Mouse (Mus musculus) hindbrain, embryonic 12.5 days (tissue): ENCODE data around the gene Nr6a1. TPM values are rescaled to one million over a fixed set of nuclear protein-coding genes. Genes with fewer than 3 reads are reported as not detected.

ENCODE experiments used
- ATAC-seq: fragments of 200-750 bp; cut with Nextera tagmentation; 2 replicates; pipeline ENCODE4 v1.8.0; 2017; ENCODE audit warnings: moderate TSS enrichment; ENCODE audit not compliant: low FRiP score
- H3K27ac ChIP-seq: fragments of 300-500 bp; sonication (generic); 2 replicates; pipeline ENCODE4 v1.5.1; 2016; ENCODE audit warnings: mild to moderate bottlenecking
- H3K27me3 ChIP-seq: fragments of 300-500 bp; sonication (generic); 2 replicates; pipeline ENCODE4 v1.6.1; 2016; ENCODE audit warnings: mild to moderate bottlenecking
- H3K36me3 ChIP-seq: fragments of 300-500 bp; sonication (generic); 2 replicates; pipeline ENCODE4 v1.6.1; 2016; ENCODE audit warnings: mild to moderate bottlenecking
- H3K4me1 ChIP-seq: fragments of 300-500 bp; sonication (generic); 2 replicates; pipeline ENCODE4 v1.6.1; 2016
- H3K4me2 ChIP-seq: fragments of 300-500 bp; sonication (generic); replicated peaks from 2 replicates; pipeline ENCODE4 v1.6.1; 2016; ENCODE audit warnings: mild to moderate bottlenecking
- H3K4me3 ChIP-seq: fragments of 300-500 bp; sonication (generic); 2 replicates; pipeline ENCODE4 v1.5.1; 2016; ENCODE audit warnings: mild to moderate bottlenecking
- H3K9ac ChIP-seq: fragments of 300-500 bp; sonication (generic); 2 replicates; pipeline ENCODE4 v1.6.1; 2016; ENCODE audit warnings: mild to moderate bottlenecking, moderate library complexity
- H3K9me3 ChIP-seq: fragments of 300-500 bp; sonication (generic); replicated peaks from 2 replicates; pipeline ENCODE4 v1.6.1; 2016; ENCODE audit warnings: mild to moderate bottlenecking
- WGBS: fragments of 180-500 bp; shearing (Covaris S2); methylation state at CpG from one replicate; pipeline ENCODE4 v1.1.7; 2016; 5-methylcytosine and 5-hydroxymethylcytosine counted together
- polyA plus RNA-seq: library from polyadenylated mRNA; unstranded; fragments of >200 nt; fragmentation: Nextera tagmentation; extraction: Ambion mirVana; gene quantifications from 2 replicates; pipeline ENCODE4 v1.2.1, GENCODE M21; 2016

The Nr6a1 gene
- polyA plus RNA-seq, 1 experiment from 2014 or later, result 3.8 TPM

DNA sequence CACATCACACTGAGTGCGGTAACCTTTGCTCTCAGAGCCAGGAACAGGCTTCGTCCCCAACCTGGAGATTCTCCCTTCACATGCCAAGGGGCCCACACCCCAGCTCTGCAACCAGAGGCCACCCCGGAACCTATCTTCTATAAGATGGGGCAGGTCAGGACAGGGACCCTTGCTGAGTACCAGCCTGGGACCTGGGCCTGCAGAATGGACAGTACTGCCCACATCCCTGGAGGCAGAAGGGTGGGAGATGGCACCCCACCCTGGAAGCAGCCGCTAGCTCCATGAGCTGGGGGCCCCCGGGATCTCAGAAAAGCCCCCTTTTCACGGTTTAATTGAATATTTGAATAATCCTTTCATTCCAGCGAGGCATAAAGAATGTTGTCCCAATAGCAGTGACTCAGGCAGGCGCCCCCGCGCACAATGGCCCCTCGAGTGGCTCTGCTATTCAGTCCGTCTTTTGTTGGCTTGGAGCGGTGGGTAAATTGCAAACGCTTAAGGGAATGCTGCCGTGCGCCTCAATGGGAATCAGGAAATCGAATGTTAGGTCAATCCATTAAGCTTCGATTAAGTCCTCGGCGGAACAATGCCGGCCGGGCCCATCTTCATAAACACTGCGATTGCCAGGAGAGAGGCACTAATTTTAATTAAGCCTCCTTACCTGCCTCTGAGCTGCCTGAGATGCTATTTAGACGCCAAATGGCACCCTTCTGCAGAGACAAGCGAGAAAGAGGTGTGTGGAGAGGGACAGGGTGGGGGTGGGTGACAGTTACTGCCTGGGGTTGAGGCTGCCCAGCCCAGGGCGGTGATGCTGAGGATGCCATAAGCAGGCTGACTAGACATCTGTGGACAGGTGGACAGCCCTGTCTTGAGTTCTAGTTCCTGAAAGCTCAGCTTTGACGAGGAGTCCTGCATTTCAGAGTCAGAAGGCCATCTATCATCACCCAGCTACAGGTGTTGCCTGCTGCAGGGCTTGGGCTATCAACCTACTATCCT lies 230.1 kb downstream of the Nr6a1 start:
- no peak overlapping the region for H3K9ac ChIP-seq
- no peaks in the 10 kb centered on the region for H3K9me3 ChIP-seq
- H3K4me1 ChIP-seq, result peaks cover 38% of the 10 kb centered on the region
- WGBS, result 22% methylated on average over 27 of the region's 27 CpGs
- ATAC-seq, result peak; percentile 62
- H3K27ac ChIP-seq, result no peak overlapping the region
- peak overlapping the region; percentile 33 for H3K4me2 ChIP-seq
- peaks cover 61% of the 10 kb centered on the region for H3K27me3 ChIP-seq
- H3K4me3 ChIP-seq, result no peak overlapping the region
- H3K36me3 ChIP-seq, result no peaks in the 10 kb centered on the region

DNA sequence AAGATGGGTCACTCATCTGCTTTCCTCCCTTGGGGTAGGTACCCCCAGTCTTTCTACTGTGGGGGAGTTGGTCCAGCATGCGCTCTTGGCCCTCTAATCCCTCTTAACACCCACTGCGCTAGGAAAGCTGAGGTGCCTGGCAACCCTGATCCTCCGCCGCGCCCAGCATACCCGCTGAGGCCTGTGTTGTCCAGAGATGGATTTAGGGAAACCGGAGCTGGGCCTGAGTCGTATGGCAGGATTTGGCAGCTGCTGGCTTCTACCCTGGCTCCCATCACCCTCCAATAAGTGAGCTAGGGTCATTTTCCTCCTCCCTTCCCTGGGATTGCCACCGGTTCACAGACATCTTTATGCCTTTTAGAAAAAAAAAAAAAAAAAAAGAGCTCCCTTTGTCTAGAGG lies 231.7 kb downstream of the Nr6a1 start:
- no peaks in the 10 kb centered on the region for H3K36me3 ChIP-seq
- H3K27me3 ChIP-seq, result peaks cover 54% of the 10 kb centered on the region
- H3K9ac ChIP-seq, result no peak overlapping the region
- ATAC-seq, result no peak
- H3K4me2 ChIP-seq, result no peak overlapping the region
- no peak overlapping the region for H3K4me3 ChIP-seq
- peaks cover 38% of the 10 kb centered on the region for H3K4me1 ChIP-seq
- 63% methylated on average over 9 of the region's 9 CpGs for WGBS
- no peaks in the 10 kb centered on the region for H3K9me3 ChIP-seq
- H3K27ac ChIP-seq, result no peak overlapping the region

DNA sequence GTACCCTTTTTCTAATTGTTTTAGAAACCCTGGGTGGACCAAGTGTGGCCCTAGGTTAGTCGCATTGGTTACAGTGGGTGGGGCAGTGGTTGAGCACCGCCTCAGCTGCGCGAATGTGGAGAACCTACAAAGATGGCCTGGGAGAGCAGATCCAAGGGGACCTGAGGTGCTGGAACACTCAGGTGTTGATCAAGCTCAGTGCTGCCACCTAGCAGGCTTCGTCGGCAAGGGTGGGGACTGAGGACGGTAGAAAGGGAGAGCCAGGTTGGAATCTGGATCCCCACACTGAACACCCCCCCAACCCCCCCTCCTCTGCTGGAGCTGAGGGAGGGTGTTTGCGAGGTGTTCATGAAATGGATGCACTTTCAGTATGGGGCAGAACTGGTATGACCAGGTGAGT lies 235.9 kb downstream of the Nr6a1 start:
- WGBS, result 19% methylated on average over 8 of the region's 8 CpGs
- no peak for ATAC-seq
- no peak overlapping the region for H3K4me2 ChIP-seq
- H3K27ac ChIP-seq, result no peak overlapping the region
- H3K36me3 ChIP-seq, result no peaks in the 10 kb centered on the region
- no peak overlapping the region for H3K9ac ChIP-seq
- H3K9me3 ChIP-seq, result no peaks in the 10 kb centered on the region
- H3K27me3 ChIP-seq, result peaks cover 25% of the 10 kb centered on the region
- H3K4me1 ChIP-seq, result peaks cover 31% of the 10 kb centered on the region
- H3K4me3 ChIP-seq, result no peak overlapping the region

- H3K9me3 ChIP-seq, result no peaks in the 10 kb centered on the region
- whole genome bisulfite sequencing, result 58% methylated on average over 1 of the region's 1 CpGs
- peaks cover 20% of the 10 kb centered on the region for H3K27me3 ChIP-seq
- no peaks in the 10 kb centered on the region for H3K36me3 ChIP-seq
- H3K9ac ChIP-seq, result no peak overlapping the region
- ATAC-seq, result no peak
- 0 out of 2 replicates have a peak overlapping the region, but pooled peaks have one; percentile 55 for H3K27ac ChIP-seq
- 0 out of 2 replicates have a peak overlapping the region, but pooled peaks have one; percentile 54 for H3K4me2 ChIP-seq
- H3K4me3 ChIP-seq, result no peak overlapping the region
- H3K4me1 ChIP-seq, result peaks cover 19% of the 10 kb centered on the region
These were observed 237.6 kb downstream of the Nr6a1 start for GRCm38 (mm10) chr2:38689881-38690280.

DNA sequence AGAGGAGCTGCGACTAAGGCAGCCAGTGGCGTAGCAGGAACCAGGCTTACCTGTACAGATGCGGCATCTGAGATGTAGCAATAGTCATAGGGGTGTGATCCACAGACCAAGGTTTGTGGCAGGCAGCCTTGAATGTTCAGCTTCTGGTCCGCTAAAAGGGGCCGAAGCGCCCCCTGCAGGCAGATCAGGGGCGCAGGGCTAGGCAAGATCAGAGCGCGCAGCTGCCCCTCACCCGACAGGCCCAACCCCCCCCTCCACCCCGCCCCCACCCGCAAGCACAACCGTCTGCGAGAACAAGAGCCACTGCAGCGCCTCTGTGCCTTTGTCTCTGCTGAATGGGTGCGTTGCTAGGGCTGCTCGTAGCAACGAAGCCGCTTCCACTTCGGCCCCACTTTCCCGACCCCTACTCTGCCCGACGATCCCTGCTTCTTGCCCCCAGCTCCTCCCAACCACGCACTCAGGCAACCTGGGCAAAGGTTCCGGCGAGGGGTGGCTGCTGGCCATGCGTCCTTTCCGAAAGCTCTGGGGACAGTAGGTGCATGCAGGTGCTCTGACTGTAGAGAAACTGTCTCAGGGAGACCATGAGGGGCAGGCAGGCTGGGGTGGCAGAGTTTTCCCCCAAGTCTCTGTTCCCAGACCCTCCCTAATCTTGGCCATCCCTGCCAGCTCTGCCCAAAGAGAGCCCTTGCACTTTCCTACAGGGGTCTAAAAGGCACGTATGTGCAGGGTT lies 238.5 kb downstream of the Nr6a1 start:
- Histone ChIP-seq H3K36me3 (no peaks in the 10 kb centered on the region), H3K9ac (peak overlapping the region; percentile 55), H3K4me2 (peak overlapping the region; percentile 54), H3K27ac (peak overlapping the region; percentile 55), H3K27me3 (peaks cover 20% of the 10 kb centered on the region), H3K9me3 (no peaks in the 10 kb centered on the region), H3K4me1 (peaks cover 18% of the 10 kb centered on the region), H3K4me3 (peak overlapping the region; percentile 27)
- 1% methylated on average over 27 of the region's 29 CpGs for WGBS
- peak; percentile 83 for ATAC-seq

GRCm38 (mm10) chr2:38685746-38686145 lies 241.7 kb downstream of the Nr6a1 start:
- Histone ChIP-seq H3K9ac (no peak overlapping the region), H3K9me3 (no peaks in the 10 kb centered on the region), H3K27ac (no peak overlapping the region), H3K27me3 (peaks cover 9% of the 10 kb centered on the region), H3K36me3 (no peaks in the 10 kb centered on the region), H3K4me3 (no peak overlapping the region), H3K4me2 (no peak overlapping the region), H3K4me1 (peaks cover 18% of the 10 kb centered on the region)
- WGBS, result 72% methylated on average over 3 of the region's 3 CpGs
- ATAC-seq, result no peak

GRCm38 (mm10) chr2:38683083-38683482 lies 244.4 kb downstream of the Nr6a1 start:
- Histone ChIP-seq H3K36me3 (no peaks in the 10 kb centered on the region), H3K4me1 (peaks cover 5% of the 10 kb centered on the region), H3K4me2 (no peak overlapping the region), H3K9ac (no peak overlapping the region), H3K27me3 (peaks cover 4% of the 10 kb centered on the region), H3K4me3 (no peak overlapping the region), H3K9me3 (no peaks in the 10 kb centered on the region), H3K27ac (no peak overlapping the region)
- no peak for ATAC-seq
- 94% methylated on average over 5 of the region's 5 CpGs for WGBS

DNA sequence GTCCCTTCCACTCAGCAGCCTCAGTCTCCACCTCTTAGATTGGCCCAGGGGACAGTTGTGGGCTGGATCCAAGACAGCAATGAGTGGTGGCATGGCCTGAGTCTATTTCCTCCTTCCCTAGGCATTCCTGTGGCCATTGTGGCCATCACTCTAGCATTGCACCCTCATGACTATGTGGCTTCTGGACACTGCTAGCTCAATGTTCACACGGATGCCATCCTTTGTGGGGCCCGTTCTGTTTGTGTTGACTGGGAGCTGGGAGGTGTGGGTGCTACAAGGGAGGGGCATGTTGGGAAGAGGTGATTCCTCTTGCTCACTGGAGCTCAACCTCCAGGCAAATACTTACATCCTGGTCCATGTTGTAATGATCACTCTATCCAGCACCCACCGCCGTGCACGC lies 245.3 kb downstream of the Nr6a1 start:
- peaks cover under 1% of the 10 kb centered on the region for H3K27me3 ChIP-seq
- peaks cover 5% of the 10 kb centered on the region for H3K4me1 ChIP-seq
- 93% methylated on average over 5 of the region's 5 CpGs for WGBS
- no peaks in the 10 kb centered on the region for H3K36me3 ChIP-seq
- no peak for ATAC-seq
- no peak overlapping the region for H3K27ac ChIP-seq
- H3K4me2 ChIP-seq, result no peak overlapping the region
- H3K4me3 ChIP-seq, result no peak overlapping the region
- no peak overlapping the region for H3K9ac ChIP-seq
- no peaks in the 10 kb centered on the region for H3K9me3 ChIP-seq

DNA sequence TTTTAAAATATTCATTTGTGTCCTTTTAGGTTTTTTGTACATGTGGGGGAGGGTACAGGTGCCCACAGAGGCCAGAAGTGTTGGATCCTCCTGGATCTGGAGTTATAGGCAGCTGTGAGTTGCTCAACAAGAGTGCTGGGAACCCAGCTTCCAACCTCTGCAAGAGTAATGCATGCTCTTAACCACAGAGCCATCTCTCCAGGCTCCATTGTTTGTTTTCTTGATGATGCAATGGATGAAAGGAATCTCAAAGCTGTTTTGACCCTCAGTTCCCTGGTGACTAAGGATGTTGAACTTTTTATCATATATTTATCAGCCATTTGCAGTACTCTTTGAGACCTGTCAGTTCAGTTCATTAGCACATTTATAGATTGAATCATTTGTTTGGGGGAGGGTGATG lies 248.5 kb downstream of the Nr6a1 start:
- Histone ChIP-seq H3K9ac (no peak overlapping the region), H3K9me3 (no peaks in the 10 kb centered on the region), H3K4me1 (no peaks in the 10 kb centered on the region), H3K27ac (no peak overlapping the region), H3K4me3 (no peak overlapping the region), H3K27me3 (no peaks in the 10 kb centered on the region), H3K36me3 (no peaks in the 10 kb centered on the region), H3K4me2 (no peak overlapping the region)
- ATAC-seq, result no peak

GRCm38 (mm10) chr2:38675366-38675969 lies 252.0 kb downstream of the Nr6a1 start:
- no peak overlapping the region for H3K9ac ChIP-seq
- H3K36me3 ChIP-seq, result no peaks in the 10 kb centered on the region
- peaks cover 9% of the 10 kb centered on the region; the same call in 1 of the 2 replicates for H3K27me3 ChIP-seq
- no peak overlapping the region for H3K4me3 ChIP-seq
- H3K4me1 ChIP-seq, result no peaks in the 10 kb centered on the region
- ATAC-seq, result peak; percentile 49
- H3K9me3 ChIP-seq, result no peaks in the 10 kb centered on the region
- WGBS, result 64% methylated on average over 9 of the region's 9 CpGs
- H3K27ac ChIP-seq, result no peak overlapping the region
- no peak overlapping the region for H3K4me2 ChIP-seq
